Mouse (Mus musculus): ENCODE results near the gene Arhgap20.

Arhgap20 gene

DNA sequence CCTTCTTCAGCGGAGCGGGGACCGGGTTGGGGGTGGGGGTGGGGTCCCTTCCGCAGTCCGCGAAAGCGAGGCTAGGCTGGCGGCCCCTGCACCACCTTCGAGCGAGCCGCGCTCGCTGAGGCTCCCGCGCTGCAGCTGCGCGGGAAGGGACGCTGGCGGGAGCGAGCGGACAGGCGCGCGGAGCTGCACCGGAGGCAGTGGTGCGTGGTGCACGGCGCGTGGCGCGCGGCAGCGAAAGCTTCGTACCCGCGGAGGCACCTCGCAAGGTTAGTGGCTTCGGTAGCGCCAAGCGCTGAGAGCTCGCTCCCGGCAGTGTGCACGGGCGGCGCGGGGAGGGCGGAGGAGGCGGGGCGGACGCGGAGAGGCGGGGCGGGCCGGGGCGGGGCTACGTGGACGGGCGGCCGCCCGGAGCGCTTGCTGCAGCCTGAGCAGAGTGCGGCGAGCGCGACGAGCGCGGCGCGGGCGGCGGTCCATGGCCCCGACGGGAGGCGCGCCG, at the start of gene Arhgap20:
TSS of gene Arhgap20 (plus strand) at position 417 of the 496 bp plus-strand sequence.
- in situ Hi-C loops (cut with MboI; ENCODE audit: low pct_unique_long_range_greater_than_20kb in 1 of 2, low sequenced_read_pairs in 2 of 2, unreplicated experiment in 1 of 2), result no loop called here

DNA sequence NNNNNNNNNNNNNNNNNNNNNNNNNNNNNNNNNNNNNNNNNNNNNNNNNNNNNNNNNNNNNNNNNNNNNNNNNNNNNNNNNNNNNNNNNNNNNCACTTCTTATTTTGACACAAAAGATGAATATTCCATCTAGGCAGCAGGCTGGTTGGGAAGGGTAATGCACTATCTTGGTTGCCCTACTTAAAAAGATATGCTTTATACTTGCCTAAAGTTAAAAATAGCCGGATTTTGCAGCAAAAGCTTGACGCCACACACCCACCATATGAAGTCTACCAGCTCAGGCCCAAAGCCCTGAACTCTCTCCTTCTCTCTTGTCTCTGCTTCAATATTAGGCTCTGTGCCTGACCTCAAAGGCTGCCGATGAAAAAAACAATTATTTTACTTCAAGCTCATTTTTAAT, 46.3 kb upstream of the Arhgap20 start:
- in situ Hi-C loops (cut with MboI; ENCODE audit: low pct_unique_long_range_greater_than_20kb in 1 of 2, low sequenced_read_pairs in 2 of 2, unreplicated experiment in 1 of 2), result no loop called here

DNA sequence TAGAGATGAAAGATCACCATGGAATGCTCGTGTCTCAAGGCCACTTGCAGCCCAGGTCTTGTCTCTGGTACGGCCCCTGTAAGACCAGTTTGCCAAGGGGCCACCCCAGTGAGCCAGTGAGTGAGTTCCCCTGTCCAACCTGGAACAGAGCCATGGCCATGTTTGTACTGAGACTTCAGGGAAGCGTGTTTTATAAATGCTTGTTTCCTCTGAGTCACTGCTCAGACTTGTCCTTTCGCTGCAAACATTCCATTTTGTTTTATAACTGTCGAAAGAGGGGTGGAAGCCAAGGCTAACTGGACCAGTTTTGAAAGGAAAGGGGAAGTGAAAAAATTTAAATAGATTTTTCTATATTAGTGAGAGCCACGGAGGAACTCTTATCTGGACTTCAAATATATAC, 37.2 kb upstream of the Arhgap20 start:
- in situ Hi-C loops (cut with MboI; ENCODE audit: low pct_unique_long_range_greater_than_20kb in 1 of 2, low sequenced_read_pairs in 2 of 2, unreplicated experiment in 1 of 2), result no loop called here

DNA sequence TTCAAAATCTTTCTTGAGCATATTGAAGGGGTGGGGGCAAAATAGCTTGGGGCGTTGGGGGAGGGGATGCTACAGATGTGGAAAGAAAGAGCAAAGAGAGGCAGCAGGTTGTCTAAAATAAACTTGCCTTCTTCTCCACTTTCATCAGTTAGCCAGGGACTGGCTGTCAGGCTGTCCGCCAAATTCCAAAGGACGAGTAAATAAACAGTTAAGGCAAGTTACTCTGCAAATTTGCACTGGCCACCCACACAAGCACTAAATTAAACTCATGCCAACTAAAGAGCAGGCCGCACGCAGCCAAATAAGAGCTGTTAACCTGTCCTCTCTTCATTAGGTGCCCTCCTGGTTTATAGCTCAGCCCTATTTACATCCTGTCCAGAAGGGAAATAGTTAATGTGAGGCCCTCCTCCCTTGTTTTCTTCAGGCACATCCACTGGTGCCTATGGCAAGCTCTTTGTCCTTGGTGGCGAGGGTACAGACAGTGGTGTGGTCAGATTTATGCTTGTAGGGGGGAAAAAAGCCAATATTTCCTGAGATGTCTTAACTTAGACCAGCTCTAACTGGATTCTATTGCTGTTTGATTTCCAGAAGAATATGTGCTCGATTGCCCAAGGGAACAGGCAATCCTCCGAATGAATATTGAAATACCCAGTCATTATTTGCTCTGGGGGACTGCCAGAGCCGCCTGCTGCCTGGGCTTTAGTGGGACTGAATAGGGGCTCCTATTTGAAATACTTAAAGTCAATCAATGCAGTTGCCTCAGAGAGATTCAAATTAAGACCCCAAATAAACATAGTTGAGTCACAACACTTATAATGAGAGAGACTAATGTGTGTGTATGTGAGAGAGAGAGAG, 29.7 kb upstream of the Arhgap20 start:
- in situ Hi-C loops (cut with MboI; ENCODE audit: low pct_unique_long_range_greater_than_20kb in 1 of 2, low sequenced_read_pairs in 2 of 2, unreplicated experiment in 1 of 2), result no loop called here

DNA sequence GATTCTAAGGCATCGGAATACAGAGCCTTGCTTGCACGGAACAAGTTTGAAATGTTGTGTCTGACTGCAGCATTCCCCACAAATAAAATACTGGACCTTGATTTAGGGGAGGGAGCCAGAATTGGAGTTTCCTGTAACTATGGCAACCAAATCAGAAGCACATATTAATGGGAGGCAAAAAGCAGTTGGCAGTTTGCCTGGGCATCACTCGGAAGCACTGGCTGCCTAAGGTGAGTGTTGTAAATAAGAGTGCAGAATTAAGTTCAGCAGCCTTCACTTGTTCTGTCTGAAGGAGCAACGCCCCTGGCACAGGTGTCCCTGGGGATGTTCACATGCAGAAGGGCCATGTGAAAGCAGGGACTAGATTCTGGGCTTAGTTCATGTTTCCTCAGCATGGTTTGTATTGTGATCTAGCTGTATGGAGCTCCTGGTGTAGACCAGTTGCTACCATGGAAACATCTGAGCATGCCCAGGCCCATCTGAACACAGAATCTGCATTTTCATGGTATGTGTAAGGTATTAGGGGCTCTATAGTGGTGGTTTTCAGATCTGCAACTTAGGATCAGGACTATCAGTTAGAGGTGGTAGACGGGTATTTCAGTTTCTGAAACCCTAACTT, 28.3 kb upstream of the Arhgap20 start:
- in situ Hi-C loops (cut with MboI; ENCODE audit: low pct_unique_long_range_greater_than_20kb in 1 of 2, low sequenced_read_pairs in 2 of 2, unreplicated experiment in 1 of 2), result no loop called here

DNA sequence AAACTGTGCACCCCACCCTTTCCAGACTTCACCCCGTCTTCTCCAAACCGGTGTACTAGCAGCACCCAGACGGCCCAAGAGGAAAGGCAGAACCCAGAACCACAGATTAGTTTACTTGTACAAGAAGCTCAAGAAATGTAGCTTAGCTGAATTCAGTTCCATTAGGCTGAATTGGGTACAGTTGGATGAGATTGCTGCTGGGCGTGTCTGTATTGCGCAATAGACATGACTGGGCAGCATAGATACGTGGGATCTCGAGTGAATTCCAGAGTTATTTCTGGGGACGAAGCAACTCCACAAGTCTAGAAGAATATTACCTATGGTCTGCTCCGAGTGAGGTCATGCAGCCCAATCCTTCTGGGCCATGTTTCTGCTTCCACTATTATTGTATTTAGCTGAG, 26.8 kb upstream of the Arhgap20 start:
- in situ Hi-C loops (cut with MboI; ENCODE audit: low pct_unique_long_range_greater_than_20kb in 1 of 2, low sequenced_read_pairs in 2 of 2, unreplicated experiment in 1 of 2), result no loop called here

DNA sequence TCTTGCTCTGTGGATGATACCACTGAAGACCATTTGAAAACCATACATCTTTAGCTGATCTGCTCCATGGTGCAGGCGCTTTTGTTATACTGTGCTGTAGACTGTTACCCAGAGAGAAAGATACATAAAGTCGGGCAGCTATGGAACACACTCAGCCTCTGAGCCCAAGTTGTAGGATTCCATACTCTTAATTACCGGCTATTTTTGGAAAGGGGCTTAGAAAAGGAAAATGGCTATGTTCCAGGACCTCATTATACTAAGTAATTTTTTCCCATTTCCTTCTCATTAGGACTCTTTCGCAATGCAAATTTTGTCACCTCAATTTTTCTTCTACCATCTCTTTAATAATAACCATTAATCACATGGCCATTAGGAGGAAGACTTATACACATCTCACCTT, 25.3 kb upstream of the Arhgap20 start:
- in situ Hi-C loops (cut with MboI; ENCODE audit: low pct_unique_long_range_greater_than_20kb in 1 of 2, low sequenced_read_pairs in 2 of 2, unreplicated experiment in 1 of 2), result no loop called here

DNA sequence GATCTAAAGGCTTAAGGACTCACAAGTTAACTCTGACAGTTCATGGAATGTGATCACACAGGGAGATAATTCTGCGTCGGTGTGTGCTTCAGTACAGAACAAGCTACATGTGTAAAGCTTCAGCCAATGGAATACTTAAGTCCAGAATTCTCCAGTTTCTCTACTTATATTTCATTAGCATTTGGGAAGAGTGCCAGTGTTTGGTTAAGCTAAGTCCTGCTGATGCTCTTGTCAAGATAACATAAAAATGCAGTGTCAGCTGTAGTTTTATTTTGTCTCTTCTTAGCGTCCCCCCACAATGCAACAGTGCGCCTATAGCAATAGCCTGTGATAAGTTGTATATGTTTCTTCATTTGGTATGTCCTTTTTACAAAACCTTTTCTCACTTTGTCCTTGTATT, 15.0 kb upstream of the Arhgap20 start:
- in situ Hi-C loops (cut with MboI; ENCODE audit: low pct_unique_long_range_greater_than_20kb in 1 of 2, low sequenced_read_pairs in 2 of 2, unreplicated experiment in 1 of 2), result no loop called here

DNA sequence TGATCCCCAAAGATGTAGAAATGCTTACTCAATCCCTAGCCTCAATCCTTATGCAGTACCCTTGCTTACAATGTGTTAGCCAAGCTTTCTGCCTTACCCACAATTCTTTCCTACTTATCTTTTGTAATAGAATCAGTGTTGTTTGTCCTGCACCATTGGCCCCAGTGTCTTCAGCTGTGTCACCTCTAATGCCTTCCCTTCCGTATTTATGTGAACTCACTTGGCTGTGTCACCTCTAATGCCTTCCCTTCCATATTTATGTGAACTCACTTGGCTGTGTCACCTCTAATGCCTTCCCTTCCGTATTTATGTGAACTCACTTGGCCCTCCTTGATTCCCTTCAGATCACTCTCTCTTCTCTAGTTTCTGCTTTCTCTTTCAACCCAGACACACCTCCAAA, 4.1 kb upstream of the Arhgap20 start:
- in situ Hi-C loops (cut with MboI; ENCODE audit: low pct_unique_long_range_greater_than_20kb in 1 of 2, low sequenced_read_pairs in 2 of 2, unreplicated experiment in 1 of 2), result no loop called here

DNA sequence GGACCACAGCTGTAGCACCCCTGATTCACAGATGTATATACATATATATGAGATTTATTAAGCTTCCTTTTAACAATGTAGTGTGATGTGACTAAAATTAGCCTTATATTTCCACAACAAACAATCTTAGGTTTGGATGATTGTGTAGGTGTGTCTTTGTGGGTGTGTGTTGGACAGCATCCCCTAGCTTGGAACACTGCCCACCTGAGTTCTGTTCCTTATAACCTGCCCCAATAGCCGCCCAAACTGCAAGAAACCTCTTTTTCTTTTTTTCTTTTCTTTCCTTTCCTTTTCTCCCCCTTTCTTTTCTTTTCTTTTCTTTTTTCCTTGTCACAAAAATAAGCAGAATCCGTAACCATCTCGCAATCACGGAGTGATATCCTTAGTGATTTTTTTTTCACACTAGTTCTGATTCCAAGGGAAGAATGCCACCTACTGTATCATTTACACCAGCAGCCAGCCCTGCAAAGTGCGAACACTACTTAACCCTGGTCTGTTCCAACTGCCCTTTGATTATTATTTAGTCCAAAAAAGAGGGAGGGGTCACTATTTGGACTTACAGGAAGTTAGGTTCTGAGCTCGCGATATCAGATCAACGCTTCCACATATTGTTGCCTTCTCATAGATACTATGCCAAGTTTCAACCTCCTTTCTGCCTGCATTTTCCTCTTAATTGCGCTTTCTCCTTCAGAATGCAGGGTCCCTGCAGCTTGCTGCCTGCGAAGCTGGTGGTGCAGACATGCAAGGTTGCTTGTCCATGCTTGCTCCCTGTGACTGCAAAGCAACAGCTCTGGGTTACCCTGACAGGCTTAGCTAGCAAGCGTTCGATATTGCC, 879 bp upstream of the Arhgap20 start:
- in situ Hi-C loops (cut with MboI; ENCODE audit: low pct_unique_long_range_greater_than_20kb in 1 of 2, low sequenced_read_pairs in 2 of 2, unreplicated experiment in 1 of 2), result no loop called here

DNA sequence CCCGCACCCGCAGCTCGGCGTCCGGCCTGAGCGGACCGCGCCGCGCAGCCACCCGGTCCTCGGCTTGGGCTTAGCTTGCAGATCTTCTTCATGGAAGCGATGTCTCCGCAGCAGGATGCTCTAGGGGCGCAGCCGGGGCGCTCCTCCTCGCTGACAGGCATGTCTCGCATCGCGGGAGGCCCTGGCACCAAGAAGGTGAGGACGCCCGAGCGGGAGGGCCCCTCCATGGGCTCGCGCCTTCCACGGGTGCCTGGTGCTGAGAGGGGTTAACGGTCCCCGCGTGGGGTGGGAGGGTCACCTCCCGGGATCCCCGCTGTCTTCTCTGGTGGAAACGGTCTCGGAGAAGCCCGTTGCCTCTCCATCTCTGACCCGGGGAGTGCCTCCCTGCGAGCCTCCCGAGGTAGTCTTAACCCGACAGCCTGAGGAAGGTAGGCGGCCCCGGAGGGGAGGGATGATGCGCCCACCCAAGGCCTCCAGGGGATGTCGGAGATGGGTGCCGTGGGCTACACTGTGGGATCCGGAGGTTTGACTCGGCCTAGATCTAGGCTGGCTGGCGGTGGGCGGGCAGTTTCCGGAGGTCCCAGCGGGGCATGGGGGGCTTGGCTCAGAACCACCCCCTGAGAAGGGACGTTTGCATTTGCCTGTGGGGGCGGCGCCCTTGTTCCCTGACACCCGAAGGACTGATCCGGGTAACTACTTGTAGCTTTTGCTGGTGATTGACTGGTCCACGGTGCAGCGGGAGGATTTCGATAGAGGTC, 459 bp downstream of the Arhgap20 start:
- in situ Hi-C loops (cut with MboI; ENCODE audit: low pct_unique_long_range_greater_than_20kb in 1 of 2, low sequenced_read_pairs in 2 of 2, unreplicated experiment in 1 of 2), result no loop called here

DNA sequence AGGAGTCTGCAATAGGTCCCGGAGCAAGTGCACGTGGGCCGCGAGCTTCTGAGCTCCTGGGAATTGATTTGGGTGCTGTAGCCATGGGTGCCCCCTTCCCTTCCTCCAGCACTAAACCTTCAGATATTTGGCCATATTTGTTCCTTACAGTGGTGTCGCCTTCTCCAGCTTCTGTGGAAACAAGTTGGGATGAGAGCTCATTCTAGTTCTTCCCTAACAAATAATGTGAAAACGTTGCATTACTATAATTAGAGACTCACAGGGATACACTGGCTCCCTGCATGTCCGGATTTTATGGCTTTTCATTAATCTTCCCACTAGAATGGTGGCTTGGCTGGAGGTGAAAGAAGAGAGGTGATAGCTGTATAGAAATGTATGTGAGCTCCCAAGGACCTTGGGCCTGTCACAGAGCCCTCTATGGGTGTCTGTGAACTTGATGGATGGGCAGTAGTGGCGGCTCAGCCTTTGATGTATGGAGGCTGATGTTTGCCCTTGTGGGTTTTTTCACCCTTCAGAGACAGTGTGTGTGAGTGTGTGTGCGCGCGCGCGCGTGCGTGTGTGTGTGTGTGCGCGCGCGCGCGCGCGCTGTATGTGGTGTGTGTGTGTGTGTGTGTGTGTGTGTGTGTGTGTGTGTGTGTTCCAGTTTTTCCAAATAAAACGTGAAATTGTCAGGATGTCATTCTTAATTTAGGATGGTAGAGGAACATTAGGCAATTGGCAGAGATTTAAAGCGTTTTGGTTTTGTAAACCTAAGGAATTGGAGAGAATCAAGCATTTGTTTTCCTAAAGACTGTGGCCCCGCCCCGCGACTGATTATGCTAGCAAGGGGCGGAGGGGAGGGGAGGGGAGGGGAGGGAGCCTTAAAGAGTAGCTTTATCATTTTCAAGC, 1.3 kb downstream of the Arhgap20 start:
- in situ Hi-C loops (cut with MboI; ENCODE audit: low pct_unique_long_range_greater_than_20kb in 1 of 2, low sequenced_read_pairs in 2 of 2, unreplicated experiment in 1 of 2), result no loop called here

DNA sequence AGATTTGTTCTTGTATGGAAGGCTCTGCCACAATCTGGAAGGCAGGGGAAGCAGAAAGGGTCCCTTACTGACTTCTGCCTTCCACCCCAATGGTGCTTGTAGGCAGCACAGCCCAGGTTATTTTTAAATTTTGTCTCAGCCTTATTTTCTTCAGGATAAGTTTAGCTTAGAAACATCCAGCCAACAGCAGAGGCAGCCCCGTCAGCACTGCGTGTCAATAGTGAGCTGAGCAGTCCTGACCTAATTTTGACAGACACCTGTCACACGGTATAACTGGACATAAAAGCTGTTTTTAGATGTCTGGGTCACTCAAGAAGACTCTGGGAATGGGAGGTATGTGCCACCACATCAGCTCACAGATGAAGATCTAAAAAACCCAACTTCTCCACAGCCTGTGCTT, 9.1 kb downstream of the Arhgap20 start:
- in situ Hi-C loops (cut with MboI; ENCODE audit: low pct_unique_long_range_greater_than_20kb in 1 of 2, low sequenced_read_pairs in 2 of 2, unreplicated experiment in 1 of 2), result no loop called here

DNA sequence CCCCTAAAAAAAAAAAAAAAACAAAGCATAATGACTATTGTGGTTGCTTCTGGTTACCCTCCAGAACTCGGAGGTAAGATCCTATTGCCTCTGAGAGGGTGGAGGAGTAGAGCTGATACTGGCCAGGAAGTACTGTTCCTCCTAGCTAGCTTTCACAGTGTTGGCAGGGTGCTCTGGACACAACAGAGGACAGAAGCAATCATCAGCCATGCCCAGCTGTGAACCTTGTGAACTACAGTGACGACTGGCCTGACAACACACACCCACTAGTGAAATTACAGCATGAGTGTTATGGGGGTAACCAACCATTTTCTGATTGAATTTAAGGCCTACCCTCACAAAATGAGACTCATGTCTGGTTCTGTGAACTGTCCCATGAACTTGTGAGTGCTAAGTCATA, 11.3 kb downstream of the Arhgap20 start:
- in situ Hi-C loops (cut with MboI; ENCODE audit: low pct_unique_long_range_greater_than_20kb in 1 of 2, low sequenced_read_pairs in 2 of 2, unreplicated experiment in 1 of 2), result no loop called here

DNA sequence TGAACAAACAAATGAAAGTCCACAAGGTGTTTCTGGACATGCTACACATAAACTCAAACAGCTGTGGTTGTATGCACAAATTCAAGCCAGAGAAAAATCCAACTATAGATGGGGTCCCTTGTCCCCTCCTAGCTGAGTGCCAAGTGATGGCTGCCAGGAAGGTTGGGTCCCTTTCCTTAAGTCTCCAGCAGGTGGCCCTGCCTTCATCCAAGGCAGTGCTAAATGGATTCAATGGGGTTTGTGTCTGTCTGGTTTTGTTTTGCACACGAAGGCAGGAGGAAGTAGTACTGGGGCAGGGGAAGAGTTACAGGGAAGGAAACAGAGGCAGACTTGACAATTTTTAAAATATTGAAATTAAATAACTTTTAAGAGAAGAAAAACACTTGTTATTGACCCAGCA, 12.0 kb downstream of the Arhgap20 start:
- in situ Hi-C loops (cut with MboI; ENCODE audit: low pct_unique_long_range_greater_than_20kb in 1 of 2, low sequenced_read_pairs in 2 of 2, unreplicated experiment in 1 of 2), result no loop called here

DNA sequence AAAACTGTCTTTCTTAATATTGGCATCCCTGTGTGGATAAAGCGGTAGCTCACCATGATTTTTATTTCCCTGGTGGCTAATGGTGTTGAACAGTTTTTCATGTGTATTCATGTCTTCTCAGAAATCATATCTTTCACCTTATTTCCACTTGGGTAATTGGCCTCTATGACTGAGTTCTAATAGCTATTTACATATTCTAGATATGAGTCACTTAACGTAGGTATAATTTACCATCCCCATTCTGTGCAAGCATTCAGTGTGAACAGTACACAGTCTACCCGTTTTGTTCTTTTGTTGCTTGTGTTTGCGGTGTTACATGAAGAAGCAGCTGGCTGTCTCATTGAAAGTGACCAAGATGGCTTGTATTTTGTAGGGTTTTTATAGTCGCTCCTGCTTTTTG, 14.1 kb downstream of the Arhgap20 start:
- in situ Hi-C loops (cut with MboI; ENCODE audit: low pct_unique_long_range_greater_than_20kb in 1 of 2, low sequenced_read_pairs in 2 of 2, unreplicated experiment in 1 of 2), result no loop called here

DNA sequence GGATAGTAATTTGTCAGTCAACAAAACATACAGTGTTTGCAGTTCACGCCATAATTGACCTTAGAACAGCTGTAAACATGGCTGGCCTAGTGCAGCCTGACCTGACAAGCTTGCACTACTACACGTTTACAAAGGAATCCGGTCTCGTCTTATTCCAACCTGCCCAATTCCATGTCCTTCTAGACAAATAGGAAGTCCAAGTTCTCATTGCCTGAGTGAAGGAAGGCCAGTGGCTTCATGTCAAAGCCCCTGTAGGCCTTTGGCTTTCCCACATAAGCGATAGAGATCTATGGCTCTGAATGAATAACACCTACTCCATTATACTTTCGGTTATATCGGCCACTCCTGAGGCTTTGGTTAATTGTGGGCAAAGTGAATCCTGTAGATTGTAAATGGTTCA, 16.0 kb downstream of the Arhgap20 start:
- in situ Hi-C loops (cut with MboI; ENCODE audit: low pct_unique_long_range_greater_than_20kb in 1 of 2, low sequenced_read_pairs in 2 of 2, unreplicated experiment in 1 of 2), result no loop called here

DNA sequence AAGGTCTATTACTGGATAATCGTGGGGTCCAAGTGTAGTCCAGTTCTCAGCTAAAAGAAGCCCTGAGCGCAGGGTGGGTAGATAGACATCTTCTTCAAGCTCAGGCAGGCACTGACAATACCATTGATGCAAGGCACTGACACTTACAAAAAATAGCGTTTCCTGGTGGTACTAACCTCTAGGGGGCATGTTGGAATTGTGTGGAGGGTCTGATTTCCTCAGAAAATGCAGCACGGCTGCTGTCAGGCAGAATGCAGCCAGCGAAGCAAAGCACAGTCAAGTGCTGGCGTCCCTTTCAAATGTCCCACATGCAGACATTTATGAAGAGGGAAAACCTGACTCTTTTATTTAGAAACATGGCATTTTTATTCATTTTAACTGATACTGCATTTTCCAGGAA, 22.2 kb downstream of the Arhgap20 start:
- in situ Hi-C loops (cut with MboI; ENCODE audit: low pct_unique_long_range_greater_than_20kb in 1 of 2, low sequenced_read_pairs in 2 of 2, unreplicated experiment in 1 of 2), result no loop called here
